Mouse (Mus musculus) embryonic facial prominence, embryonic 13.5 days (tissue): Measurements from ENCODE around the gene Arl6ip4. TPM values are rescaled to one million over a fixed set of nuclear protein-coding genes. Genes with fewer than 3 reads are reported as not detected.
A peak's percentile ranks its signal among the peaks of the same experiment; 100 is the strongest.

ENCODE experiments used
- ATAC-seq: fragments of 200-750 bp; cut with Nextera tagmentation; 2 replicates; pipeline ENCODE4 v1.8.0; 2017; ENCODE audit warnings: low read depth; ENCODE audit not compliant: insufficient number of reproducible peaks, insufficient read depth, low FRiP score, low TSS enrichment
- H3K27ac ChIP-seq: fragments of 300-500 bp; sonication (generic); 2 replicates; pipeline ENCODE4 v1.5.1; 2015; ENCODE audit warnings: moderate library complexity, mild to moderate bottlenecking, inconsistent platforms
- H3K27me3 ChIP-seq: fragments of 300-500 bp; sonication (generic); 2 replicates; pipeline ENCODE4 v1.6.1; 2015; ENCODE audit warnings: mild to moderate bottlenecking, inconsistent platforms
- H3K36me3 ChIP-seq: fragments of 300-500 bp; sonication (generic); 2 replicates; pipeline ENCODE4 v1.6.1; 2015; ENCODE audit warnings: mild to moderate bottlenecking, inconsistent platforms
- H3K4me1 ChIP-seq: fragments of 300-500 bp; sonication (generic); 2 replicates; pipeline ENCODE4 v1.6.1; 2015; ENCODE audit warnings: inconsistent platforms
- H3K4me2 ChIP-seq: fragments of 300-500 bp; sonication (generic); 2 replicates; pipeline ENCODE4 v1.6.1; 2015; ENCODE audit warnings: moderate library complexity, mild to moderate bottlenecking, inconsistent platforms
- H3K4me3 ChIP-seq: fragments of 300-500 bp; sonication (generic); 2 replicates; pipeline ENCODE4 v1.5.1; 2015; ENCODE audit warnings: mild to moderate bottlenecking, inconsistent platforms
- H3K9ac ChIP-seq: fragments of 300-500 bp; sonication (generic); 2 replicates; pipeline ENCODE4 v1.6.1; 2015; ENCODE audit warnings: mild to moderate bottlenecking, inconsistent platforms
- H3K9me3 ChIP-seq: fragments of 300-500 bp; sonication (generic); 2 replicates; pipeline ENCODE4 v1.6.1; 2016; ENCODE audit warnings: inconsistent platforms
- WGBS: fragments of 180-500 bp; shearing (Covaris S2); methylation state at CpG from one replicate; pipeline ENCODE4 v1.1.7; 2015; ENCODE audit warnings: mixed read lengths; 5-methylcytosine and 5-hydroxymethylcytosine counted together
- polyA plus RNA-seq: library from polyadenylated mRNA; unstranded; fragments of >200 nt; fragmentation: Nextera tagmentation; extraction: Ambion mirVana; gene quantifications from 2 replicates; pipeline ENCODE4 v1.2.1, GENCODE M21; 2015

Gene Arl6ip4
- polyA plus RNA-seq, 1 experiment from 2014 or later, result 122 TPM

DNA sequence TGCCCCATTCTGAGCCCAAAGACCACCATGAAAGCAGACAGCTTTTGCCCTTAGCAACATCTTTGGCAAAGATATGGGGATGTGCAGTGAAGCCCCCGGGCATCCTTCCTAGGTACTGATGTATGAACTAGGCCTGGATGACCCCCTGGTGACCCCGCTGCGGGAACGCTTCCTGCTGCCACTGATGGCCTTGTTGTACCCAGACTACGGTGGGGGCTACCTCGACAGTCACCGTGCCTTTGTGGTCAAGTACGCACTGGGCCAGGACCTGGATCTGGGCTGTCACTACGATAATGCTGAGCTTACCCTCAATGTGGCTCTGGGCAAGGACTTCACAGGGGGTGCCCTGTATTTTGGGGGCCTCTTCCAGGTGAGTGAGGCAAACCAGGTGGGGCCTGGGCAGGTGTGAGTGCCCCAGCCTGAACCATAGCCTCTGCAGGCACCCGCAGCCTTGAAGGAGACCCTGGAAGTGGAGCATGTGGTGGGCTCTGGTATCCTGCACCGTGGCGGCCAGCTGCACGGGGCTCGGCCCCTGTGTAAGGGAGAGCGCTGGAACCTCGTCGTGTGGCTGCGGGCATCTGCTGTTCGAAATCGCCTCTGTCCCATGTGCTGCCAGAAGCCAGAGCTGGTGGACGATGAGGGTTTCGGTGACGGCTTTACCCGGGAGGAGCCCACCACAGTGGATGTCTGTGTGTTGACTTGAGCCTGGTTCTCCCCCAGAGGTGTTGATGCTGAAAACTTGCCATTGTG is 1.4 kb upstream of the Arl6ip4 start:
- no peak overlapping the region for H3K4me2 ChIP-seq
- H3K4me3 ChIP-seq, result no peak overlapping the region
- no peaks in the 10 kb centered on the region for H3K27me3 ChIP-seq
- no peak overlapping the region for H3K27ac ChIP-seq
- H3K36me3 ChIP-seq, result peaks cover 21% of the 10 kb centered on the region
- no peak for ATAC-seq
- WGBS, result 91% methylated on average over 24 of the region's 24 CpGs
- H3K9me3 ChIP-seq, result no peaks in the 10 kb centered on the region
- peaks cover 37% of the 10 kb centered on the region for H3K4me1 ChIP-seq
- no peak overlapping the region for H3K9ac ChIP-seq

DNA sequence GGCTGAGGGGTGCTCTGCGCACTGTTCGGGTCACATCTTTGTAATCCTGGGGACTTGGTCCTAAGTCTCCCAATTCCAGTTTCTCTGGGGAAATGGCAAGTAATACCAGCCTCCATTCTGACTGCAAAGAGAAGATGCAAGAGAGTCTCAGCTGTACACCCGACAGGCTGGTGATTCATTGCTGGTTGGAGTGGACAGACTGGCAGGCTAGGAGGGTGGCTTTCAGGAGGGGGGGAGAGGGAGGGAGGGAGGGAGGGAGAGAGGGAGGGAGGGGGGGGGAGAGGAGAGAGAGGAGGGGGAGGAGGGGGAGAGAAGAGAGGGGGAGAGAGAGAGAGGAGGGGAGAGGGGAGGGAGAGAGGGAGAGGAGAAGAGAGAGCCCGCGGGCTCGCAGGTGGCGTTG is 358 bp upstream of the Arl6ip4 start:
- H3K9ac ChIP-seq, result peak overlapping the region; percentile 94
- WGBS, result 27% methylated on average over 7 of the region's 7 CpGs
- no peaks in the 10 kb centered on the region for H3K27me3 ChIP-seq
- H3K4me2 ChIP-seq, result peak overlapping the region; percentile 94
- H3K4me1 ChIP-seq, result peaks cover 43% of the 10 kb centered on the region
- ATAC-seq, result no peak
- H3K27ac ChIP-seq, result peak overlapping the region; percentile 86
- H3K9me3 ChIP-seq, result no peaks in the 10 kb centered on the region
- peaks cover 32% of the 10 kb centered on the region for H3K36me3 ChIP-seq
- peak overlapping the region; percentile 96 for H3K4me3 ChIP-seq

DNA sequence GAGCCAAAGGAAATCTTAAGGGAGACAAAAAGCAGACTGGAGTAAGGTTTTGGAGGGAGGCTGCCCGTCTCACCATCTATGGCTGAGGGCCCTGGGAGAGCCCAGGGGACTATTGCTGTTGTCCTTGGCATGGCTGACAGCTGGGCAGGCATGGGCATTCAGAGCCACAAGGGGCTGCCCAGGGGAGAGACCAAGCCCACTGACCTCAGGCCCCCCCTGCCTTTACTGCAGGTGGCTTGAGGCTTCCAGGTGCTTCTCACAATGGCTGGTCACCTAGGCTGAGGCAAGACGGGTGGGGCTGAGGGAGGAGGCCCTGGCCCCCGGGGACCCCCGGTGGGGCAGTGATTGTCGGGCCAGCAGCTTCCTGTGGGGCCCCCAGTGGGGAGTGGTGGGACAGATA is 3.3 kb downstream of the Arl6ip4 start:
- Histone ChIP-seq H3K4me1 (peaks cover 34% of the 10 kb centered on the region), H3K9me3 (no peaks in the 10 kb centered on the region), H3K27me3 (no peaks in the 10 kb centered on the region), H3K27ac (no peak overlapping the region), H3K36me3 (peaks cover 66% of the 10 kb centered on the region), H3K4me3 (no peak overlapping the region), H3K4me2 (no peak overlapping the region), H3K9ac (no peak overlapping the region)
- 77% methylated on average over 5 of the region's 5 CpGs for WGBS
- no peak for ATAC-seq

DNA sequence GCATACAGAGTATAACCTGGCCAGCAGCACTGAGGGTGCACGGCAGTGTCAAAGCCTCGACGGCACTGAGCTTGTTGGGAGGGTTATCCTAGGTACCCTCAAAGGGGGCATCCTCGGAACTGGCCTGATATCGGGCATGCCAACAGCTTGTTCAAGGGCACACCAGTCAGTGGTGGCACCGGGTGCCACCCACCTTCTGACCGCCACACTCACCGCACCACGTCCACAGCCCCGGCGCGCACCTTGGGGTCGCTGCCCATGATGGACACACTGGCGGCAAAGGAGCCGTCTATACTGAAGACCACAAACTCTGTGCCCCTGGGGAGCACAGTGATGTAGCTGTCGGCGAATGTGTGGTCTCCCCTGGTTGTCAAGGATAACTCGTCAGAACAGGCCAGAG is 6.5 kb downstream of the Arl6ip4 start:
- Histone ChIP-seq H3K4me3 (no peak overlapping the region), H3K4me1 (peaks cover 21% of the 10 kb centered on the region), H3K4me2 (no peak overlapping the region), H3K36me3 (peaks cover 92% of the 10 kb centered on the region), H3K27me3 (no peaks in the 10 kb centered on the region), H3K27ac (no peak overlapping the region), H3K9me3 (no peaks in the 10 kb centered on the region), H3K9ac (no peak overlapping the region)
- WGBS, result 91% methylated on average over 18 of the region's 18 CpGs
- ATAC-seq, result no peak

DNA sequence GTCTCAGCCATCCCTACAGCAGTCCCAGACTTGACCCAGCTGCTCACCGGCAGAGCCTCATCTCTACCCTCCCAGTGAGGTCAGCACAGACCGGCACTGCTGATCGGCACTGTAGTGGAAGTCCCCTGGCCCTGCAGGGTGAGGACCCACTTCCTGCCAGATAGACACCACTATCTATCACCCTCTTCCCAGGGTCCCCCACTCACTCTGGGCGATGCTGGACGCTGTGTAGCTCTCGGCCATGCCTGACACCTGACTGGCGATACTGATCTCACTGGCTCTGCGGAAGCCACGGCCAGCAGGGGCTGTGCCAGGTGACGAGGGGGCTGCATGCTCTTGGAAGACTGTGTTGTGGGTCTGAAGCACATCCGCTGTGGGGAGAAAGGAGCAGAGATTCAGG is 9.2 kb downstream of the Arl6ip4 start:
- Histone ChIP-seq H3K9ac (no peak overlapping the region), H3K27ac (no peak overlapping the region), H3K4me3 (no peak overlapping the region), H3K4me2 (no peak overlapping the region), H3K9me3 (no peaks in the 10 kb centered on the region), H3K27me3 (no peaks in the 10 kb centered on the region), H3K36me3 (peaks cover 93% of the 10 kb centered on the region), H3K4me1 (peaks cover under 1% of the 10 kb centered on the region; the same call in 1 of the 2 replicates)
- WGBS, result 92% methylated on average over 11 of the region's 11 CpGs
- ATAC-seq, result no peak

DNA sequence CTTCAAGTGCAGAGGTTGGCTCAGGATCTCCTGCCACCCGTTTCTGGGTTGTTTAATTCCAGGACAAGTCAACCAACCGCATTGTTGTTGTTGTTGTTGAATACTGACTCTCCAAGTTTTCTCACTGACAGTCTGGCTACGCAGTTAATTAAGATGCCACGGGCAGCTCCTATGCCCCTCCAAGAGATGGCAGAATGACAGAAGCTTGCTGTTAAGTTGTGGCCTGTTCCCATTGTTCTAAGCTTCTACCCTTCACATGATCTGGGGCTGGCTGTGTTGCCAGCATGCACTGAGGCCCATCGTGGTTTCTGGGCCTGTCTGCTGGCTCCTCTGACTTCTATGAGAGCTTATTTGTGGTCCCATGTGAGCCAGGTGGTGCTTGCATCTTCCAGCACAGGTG is 18.4 kb downstream of the Arl6ip4 start:
- Histone ChIP-seq H3K4me3 (no peak overlapping the region), H3K9ac (no peak overlapping the region), H3K9me3 (no peaks in the 10 kb centered on the region), H3K4me2 (no peak overlapping the region), H3K4me1 (no peaks in the 10 kb centered on the region), H3K27ac (no peak overlapping the region), H3K27me3 (no peaks in the 10 kb centered on the region), H3K36me3 (peaks cover 54% of the 10 kb centered on the region)
- WGBS, result 91% methylated on average over 5 of the region's 5 CpGs
- ATAC-seq, result no peak

DNA sequence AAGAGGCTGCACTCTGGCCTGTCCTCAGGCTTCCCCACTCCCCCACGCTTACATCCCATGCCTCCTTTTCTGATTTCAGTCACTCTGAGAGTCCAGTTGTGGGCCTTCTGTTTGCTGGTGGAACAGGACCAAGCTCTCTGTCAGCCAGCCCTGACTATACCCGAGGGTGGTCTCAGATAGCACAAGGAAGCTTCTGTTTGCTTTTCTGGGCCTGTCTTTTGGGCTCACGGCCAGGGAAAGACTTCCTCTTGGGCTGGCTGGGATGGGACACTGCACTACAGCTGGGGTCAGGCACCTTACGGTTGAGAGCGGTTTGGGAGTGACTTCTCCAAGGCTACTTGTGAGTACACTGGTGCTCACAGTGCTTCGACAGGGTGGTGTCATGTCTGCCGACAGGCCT is 22.2 kb downstream of the Arl6ip4 start:
- H3K4me3 ChIP-seq, result no peak overlapping the region
- peaks cover 40% of the 10 kb centered on the region for H3K36me3 ChIP-seq
- no peak overlapping the region for H3K9ac ChIP-seq
- no peaks in the 10 kb centered on the region for H3K27me3 ChIP-seq
- no peaks in the 10 kb centered on the region for H3K4me1 ChIP-seq
- no peak overlapping the region for H3K4me2 ChIP-seq
- 69% methylated on average over 7 of the region's 7 CpGs for WGBS
- no peak overlapping the region for H3K27ac ChIP-seq
- ATAC-seq, result no peak
- H3K9me3 ChIP-seq, result no peaks in the 10 kb centered on the region

GRCm38 (mm10) chr5:124149028-124149427 is 33.1 kb downstream of the Arl6ip4 start:
- H3K9ac ChIP-seq, result no peak overlapping the region
- no peak overlapping the region for H3K4me3 ChIP-seq
- H3K27ac ChIP-seq, result no peak overlapping the region
- H3K27me3 ChIP-seq, result no peaks in the 10 kb centered on the region
- 57% methylated on average over 5 of the region's 5 CpGs for WGBS
- ATAC-seq, result no peak
- H3K4me1 ChIP-seq, result no peaks in the 10 kb centered on the region
- H3K36me3 ChIP-seq, result peaks cover 6% of the 10 kb centered on the region
- H3K9me3 ChIP-seq, result no peaks in the 10 kb centered on the region
- H3K4me2 ChIP-seq, result no peak overlapping the region

DNA sequence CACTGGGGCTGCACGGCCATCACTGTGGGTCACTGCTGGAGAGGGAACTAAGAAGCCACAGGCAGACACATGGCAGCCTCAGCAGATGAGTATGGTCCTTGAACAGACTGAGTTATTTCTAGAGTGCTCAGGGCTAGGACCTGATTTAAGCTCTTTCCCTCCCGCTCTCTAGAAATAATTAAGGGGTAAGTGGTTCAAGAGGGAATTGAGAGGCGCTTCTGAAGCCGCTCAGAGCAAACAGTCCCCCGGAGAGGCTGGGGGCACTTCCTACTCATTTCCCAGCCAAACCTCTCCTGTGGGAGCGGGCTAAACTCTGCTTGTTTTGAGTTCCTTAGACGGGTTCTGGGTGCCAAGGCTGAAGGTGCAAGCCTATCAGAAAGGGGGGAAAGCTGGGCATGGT is 35.0 kb downstream of the Arl6ip4 start:
- Histone ChIP-seq H3K4me3 (no peak overlapping the region), H3K27me3 (no peaks in the 10 kb centered on the region), H3K36me3 (peaks cover 6% of the 10 kb centered on the region), H3K4me1 (no peaks in the 10 kb centered on the region), H3K9ac (no peak overlapping the region), H3K4me2 (no peak overlapping the region), H3K9me3 (no peaks in the 10 kb centered on the region), H3K27ac (no peak overlapping the region)
- ATAC-seq, result no peak
- 74% methylated on average over 7 of the region's 7 CpGs for whole genome bisulfite sequencing

DNA sequence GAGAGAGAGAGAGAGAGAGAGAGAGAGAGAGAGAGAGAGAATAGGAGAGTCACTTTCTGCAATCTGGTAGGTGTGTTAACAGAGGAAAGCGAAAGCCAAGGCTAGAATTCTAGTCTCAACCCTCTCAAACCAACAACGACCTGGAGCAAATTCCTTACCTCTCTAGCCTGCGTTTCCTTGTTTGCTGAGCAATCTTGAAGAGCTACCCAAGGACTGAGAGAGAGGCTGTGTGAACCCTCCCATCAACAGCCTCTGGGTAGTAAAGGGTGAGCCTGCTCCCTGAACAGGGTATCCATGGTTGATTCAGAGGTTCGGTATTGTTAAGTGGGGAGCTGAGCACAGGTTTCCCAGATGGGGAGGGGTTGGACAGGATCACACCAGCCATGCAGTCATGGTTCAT is 36.8 kb downstream of the Arl6ip4 start:
- H3K9me3 ChIP-seq, result no peaks in the 10 kb centered on the region
- H3K27me3 ChIP-seq, result no peaks in the 10 kb centered on the region
- H3K27ac ChIP-seq, result no peak overlapping the region
- H3K9ac ChIP-seq, result no peak overlapping the region
- no peaks in the 10 kb centered on the region for H3K4me1 ChIP-seq
- peaks cover 6% of the 10 kb centered on the region for H3K36me3 ChIP-seq
- no peak overlapping the region for H3K4me2 ChIP-seq
- WGBS, result 76% methylated on average over 4 of the region's 4 CpGs
- ATAC-seq, result no peak
- no peak overlapping the region for H3K4me3 ChIP-seq

- no peak overlapping the region for H3K4me2 ChIP-seq
- no peak overlapping the region for H3K27ac ChIP-seq
- WGBS, result 80% methylated on average over 5 of the region's 5 CpGs
- peaks cover 10% of the 10 kb centered on the region for H3K4me1 ChIP-seq
- H3K9me3 ChIP-seq, result no peaks in the 10 kb centered on the region
- peaks cover 6% of the 10 kb centered on the region for H3K36me3 ChIP-seq
- ATAC-seq, result no peak
- H3K27me3 ChIP-seq, result no peaks in the 10 kb centered on the region
- no peak overlapping the region for H3K9ac ChIP-seq
- H3K4me3 ChIP-seq, result no peak overlapping the region
These were observed 40.1 kb downstream of the Arl6ip4 start for GRCm38 (mm10) chr5:124155943-124156342.

- H3K9me3 ChIP-seq, result no peaks in the 10 kb centered on the region
- H3K27me3 ChIP-seq, result no peaks in the 10 kb centered on the region
- H3K4me2 ChIP-seq, result no peak overlapping the region
- no peak for ATAC-seq
- H3K9ac ChIP-seq, result no peak overlapping the region
- peaks cover 26% of the 10 kb centered on the region for H3K4me1 ChIP-seq
- no peak overlapping the region for H3K27ac ChIP-seq
- no peak overlapping the region for H3K4me3 ChIP-seq
- H3K36me3 ChIP-seq, result no peaks in the 10 kb centered on the region
- 72% methylated on average over 4 of the region's 4 CpGs for WGBS
These were observed 42.4 kb downstream of the Arl6ip4 start for GRCm38 (mm10) chr5:124158305-124158704.
